Mouse (Mus musculus) heart, adult 8-10 months (tissue): Measurements from ENCODE around the gene Shc4. TPM values are rescaled to one million over a fixed set of nuclear protein-coding genes. Genes with fewer than 3 reads are reported as not detected.

Source experiments
- total RNA-seq, 4 experiments: library from RNA; stranded (reverse); gene quantifications; 2 replicates each; pipeline ENCODE4 v1.2.4; 2022

The Shc4 gene
- total RNA-seq, 4 experiments from 2014 or later, result 0.82 to 0.97 (median 0.91) TPM

Other genes with a start within 250 kb of the Shc4 start
- under 1 TPM; 0.09 to 0.14 (median 0.10) TPM for gene Gm9913, start 219.1 kb downstream of the Shc4 start, total RNA-seq
- gene Fbn1, start 216.2 kb downstream of the Shc4 start, total RNA-seq, result 10 to 100 TPM; 17.4 to 32.9 (median 23.8) TPM
- gene Cep152, start 99.0 kb downstream of the Shc4 start, total RNA-seq, result 1 to 10 TPM; 1.3 to 1.6 (median 1.5) TPM
- gene Eid1, start 51.1 kb downstream of the Shc4 start, total RNA-seq, result 10 to 100 TPM; 46.5 to 54.1 (median 48.9) TPM
- gene Secisbp2l, start 58.7 kb upstream of the Shc4 start, total RNA-seq, result 10 to 100 TPM; 26.1 to 29.2 (median 27.6) TPM
- gene Galk2, start 135.0 kb upstream of the Shc4 start, total RNA-seq, result 10 to 100 TPM; 10.4 to 12.2 (median 11.7) TPM
- 10 to 100 TPM; 83.2 to 94.0 (median 90.4) TPM for gene Cops2, start 135.0 kb upstream of the Shc4 start, total RNA-seq